Mouse (Mus musculus): ENCODE data around the gene Ehf.

The Ehf gene

DNA sequence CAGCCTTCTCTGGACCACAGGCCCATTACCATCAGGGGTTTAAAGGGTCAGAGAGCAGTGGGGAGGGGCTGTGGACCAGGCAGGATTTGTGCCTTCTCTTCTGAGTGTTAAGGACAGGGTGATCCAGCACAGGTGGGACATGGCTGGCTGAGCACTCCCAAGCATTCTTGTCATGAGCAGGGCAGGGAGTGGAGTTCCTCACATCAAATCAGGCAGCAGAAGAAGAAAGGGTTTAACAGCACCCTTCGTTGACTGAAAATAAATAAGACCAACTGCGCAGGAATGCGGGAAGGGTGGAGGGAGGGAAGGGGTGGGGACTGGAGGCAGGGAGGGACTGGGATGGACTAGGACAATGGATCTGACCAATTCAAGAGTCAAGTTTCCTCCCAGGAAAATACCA is 8.6 kb downstream of the Ehf start:
- DNase-seq (ENCODE audit: low spot score in 2 of 2), result no peak

DNA sequence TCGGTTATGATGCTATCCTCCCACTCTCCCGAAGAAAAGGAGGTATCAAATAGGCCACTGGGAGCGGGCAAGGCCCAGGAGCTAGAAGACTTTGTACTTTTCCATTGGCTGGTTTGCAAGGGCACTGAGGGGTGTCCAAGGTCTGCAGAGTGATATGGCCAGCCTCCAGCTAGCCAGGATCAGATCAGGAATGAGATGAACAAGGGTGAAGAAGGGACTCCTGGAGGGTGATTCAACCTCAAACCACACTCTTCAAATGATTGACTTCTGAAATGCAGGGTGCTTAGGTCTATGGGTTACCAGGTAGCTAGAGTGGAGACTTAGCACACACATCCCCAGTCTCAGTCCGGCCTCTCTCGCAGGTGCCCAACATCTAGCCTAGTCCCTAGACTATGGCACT is 9.3 kb downstream of the Ehf start:
- DNase-seq (ENCODE audit: low spot score in 2 of 2), result no peak

DNA sequence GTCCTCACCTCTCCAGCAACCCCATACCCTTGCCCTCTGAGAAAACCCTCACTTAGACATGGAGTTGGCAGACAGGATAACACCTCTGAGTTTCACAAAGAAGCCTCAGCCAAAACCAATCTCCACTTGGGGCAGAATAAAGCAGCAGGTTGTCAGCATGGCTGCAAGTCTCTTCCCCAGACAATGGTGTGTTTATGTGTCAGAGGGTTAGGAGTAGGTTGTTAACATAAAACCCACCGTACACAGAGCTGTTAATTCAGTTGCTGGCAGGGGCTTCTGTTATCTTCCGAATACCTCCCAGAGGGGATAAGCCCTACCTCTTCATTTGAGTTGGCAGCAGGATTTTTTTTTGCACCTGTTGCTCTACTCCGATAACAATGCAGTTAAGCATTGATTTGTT is 9.9 kb downstream of the Ehf start:
- DNase-seq (ENCODE audit: low spot score in 2 of 2), result no peak

GRCm38 (mm10) chr2:103290705-103291269 is 12.3 kb downstream of the Ehf start:
- DNase-seq (ENCODE audit: low spot score in 2 of 2), result no peak

GRCm38 (mm10) chr2:103290167-103290566 is 12.9 kb downstream of the Ehf start:
- no peak for DNase-seq (ENCODE audit: low spot score in 2 of 2)

- DNase-seq (ENCODE audit: low spot score in 2 of 2), result no peak
Observed at GRCm38 (mm10) chr2:103289407-103289950, 13.6 kb downstream of the Ehf start.

- DNase-seq (ENCODE audit: low spot score in 2 of 2), result no peak
Observed at GRCm38 (mm10) chr2:103287716-103288115, 15.4 kb downstream of the Ehf start.

DNA sequence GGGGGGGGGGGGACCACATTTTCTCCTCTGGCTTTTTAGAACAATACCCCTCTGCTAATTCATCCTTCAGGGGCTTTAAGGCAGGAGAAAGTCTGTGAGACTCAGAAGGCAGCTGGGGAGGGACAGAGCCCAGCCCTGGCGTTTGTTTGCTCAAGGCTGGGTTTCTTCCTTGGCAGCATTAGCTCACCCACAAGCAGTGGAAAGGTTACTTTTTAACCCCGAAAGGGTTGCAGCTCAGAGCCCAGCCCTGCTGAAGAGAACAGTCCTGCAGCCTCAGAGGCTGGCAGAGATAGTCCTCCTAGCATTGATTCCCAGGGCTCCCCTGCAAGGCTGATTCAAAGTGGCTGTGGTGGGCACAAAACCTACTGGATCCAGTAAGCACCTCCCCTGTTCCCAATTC is 17.5 kb downstream of the Ehf start:
- no peak for DNase-seq (ENCODE audit: low spot score in 2 of 2)

DNA sequence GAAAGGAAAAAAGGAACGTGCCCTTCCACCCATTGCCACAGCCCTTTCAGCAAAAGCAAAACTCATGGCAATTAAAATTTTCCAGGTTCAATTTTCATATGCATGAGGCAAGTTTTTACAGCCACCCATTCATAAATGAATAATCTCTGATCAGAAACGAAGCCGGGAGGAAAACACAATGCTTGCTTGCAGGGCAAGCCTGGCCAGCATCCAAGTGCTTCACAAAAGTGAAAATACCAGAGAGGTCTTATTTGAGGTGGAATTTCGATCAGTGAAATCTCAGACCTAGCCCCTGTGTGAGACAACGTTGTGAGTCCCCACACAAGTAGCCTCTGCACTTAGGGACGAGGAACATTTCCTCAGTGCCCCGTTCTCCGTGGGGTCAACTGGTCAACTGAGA is 19.3 kb downstream of the Ehf start:
- DNase-seq (ENCODE audit: low spot score in 2 of 2), result no peak

- DNase-seq (ENCODE audit: low spot score in 2 of 2), result no peak
Observed at GRCm38 (mm10) chr2:103282184-103282750, 20.8 kb downstream of the Ehf start.

- DNase-seq (ENCODE audit: low spot score in 2 of 2), result no peak
Observed at GRCm38 (mm10) chr2:103279927-103280326, 23.2 kb downstream of the Ehf start.

GRCm38 (mm10) chr2:103278476-103278875 is 24.6 kb downstream of the Ehf start:
- no peak for DNase-seq (ENCODE audit: low spot score in 2 of 2)

DNA sequence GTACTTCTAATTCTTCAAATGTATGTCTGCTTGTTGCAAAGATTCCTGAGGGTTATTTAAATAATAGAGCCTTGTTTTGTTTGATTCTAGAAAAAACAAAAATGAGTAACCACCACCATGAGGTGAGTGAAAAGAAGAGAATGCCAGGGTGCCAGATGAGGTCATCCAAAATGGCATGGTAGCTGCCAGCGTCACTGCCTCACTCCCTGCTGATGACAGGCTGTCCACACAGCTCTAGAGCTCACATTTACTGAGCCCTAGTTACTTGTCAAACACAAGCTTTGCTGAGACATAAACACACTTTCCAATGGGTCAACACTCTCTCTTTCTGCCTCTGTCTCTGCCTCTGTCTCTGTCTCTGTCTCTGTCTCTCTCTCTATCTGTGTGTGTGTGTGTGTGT is 25.3 kb downstream of the Ehf start:
- DNase-seq (ENCODE audit: low spot score in 2 of 2), result no peak

DNA sequence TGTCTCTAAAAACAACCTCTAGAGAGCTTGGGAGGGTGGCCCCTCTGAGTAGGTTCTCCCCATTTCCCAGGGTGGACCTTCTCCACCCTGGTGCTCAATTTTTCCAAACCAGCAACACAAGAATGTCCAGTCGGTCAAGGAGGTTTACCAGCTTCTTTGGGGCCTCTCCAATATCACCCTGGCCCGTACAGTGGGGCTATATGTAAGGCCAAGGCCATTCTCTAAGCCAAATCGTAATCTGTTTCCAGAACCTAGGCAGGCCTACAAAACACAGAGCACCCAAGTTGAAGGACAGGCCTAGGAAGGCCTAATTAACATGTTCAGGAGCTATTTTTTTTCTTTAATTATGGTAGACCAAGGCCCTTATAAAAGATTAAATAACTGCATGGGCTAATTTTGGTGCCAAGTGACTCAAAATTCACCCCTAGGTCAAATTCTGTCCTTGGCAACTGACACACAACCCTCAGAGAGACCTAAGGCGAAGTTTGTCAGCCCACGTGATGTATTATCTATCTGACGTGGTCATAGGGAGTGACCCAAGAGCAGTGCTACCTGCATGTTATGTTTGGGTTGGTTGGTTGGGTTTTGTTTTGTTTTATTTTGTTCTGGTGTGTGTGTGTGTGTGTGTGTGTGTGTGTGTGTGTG is 27.6 kb downstream of the Ehf start:
- no peak for DNase-seq (ENCODE audit: low spot score in 2 of 2)

- DNase-seq (ENCODE audit: low spot score in 2 of 2), result no peak
Observed at GRCm38 (mm10) chr2:103274803-103275202, 28.3 kb downstream of the Ehf start.

- DNase-seq (ENCODE audit: low spot score in 2 of 2), result no peak
Observed at GRCm38 (mm10) chr2:103274270-103274669, 28.8 kb downstream of the Ehf start.

DNA sequence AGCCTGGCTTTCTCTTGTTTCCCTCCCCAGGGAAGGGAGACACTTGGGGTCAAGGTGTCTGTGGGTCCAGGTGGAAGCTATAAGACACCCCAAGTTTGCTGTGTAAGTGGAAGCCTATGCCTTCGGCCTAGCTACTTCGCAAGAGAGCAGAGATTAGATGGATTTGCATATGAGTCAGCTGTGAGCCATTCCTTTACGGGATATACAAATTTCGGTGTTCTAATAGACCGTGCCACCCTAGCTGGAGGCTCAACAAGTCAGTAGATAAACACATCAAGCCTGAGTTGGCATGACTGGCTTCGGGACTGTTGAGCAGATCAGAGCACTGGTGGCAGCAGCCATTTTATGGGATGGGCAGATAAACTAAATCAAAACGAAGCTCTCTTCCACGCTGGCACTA is 31.6 kb downstream of the Ehf start:
- no peak for DNase-seq (ENCODE audit: low spot score in 2 of 2)

DNA sequence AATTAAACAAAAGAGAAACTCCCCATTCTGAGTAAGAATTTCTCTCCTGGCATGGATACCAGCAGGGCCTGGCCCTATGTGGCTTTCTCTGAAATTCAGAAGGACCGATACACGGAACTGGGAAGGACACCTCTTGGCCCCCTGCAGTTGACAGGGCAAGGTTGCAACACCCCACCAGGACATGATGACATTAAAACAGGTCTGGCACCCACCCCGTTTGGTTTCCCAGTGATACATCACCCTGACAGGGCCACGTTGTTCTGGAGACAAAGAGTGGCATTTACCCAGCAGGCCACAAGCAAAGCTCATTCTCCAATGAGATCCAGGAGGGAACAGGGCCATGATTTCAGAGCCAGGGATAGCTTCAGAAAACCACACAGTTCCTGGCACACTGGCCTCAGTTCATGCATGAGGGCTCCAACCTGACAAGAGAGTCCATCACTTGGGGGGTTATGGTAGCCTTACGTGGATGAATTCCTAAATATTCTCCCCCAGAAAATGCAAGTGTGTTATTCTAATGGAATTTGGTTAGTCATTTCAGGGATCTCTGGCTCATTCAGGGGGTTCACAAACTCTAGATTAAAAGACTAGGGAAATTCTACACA is 32.4 kb downstream of the Ehf start:
- DNase-seq (ENCODE audit: low spot score in 2 of 2), result no peak

DNA sequence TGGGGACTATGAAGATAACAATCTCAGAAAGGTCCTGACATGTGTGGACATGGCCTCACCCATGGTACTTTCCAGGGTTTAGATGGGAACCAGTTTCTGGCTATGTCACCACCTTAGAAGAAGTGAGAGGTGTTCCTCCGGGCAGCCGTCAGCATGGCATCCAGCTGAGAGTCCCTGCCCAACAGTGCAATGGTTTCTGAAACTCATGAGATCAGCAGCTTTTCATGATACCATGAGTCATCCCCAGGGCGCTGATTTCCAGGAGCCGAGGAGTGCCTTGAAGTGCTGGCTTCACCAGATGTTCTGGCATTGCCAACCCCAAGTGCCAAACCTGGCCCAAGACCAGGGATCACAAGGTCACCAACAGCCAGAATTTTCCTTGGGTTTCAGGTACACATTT is 64.0 kb downstream of the Ehf start:
- no peak for DNase-seq (ENCODE audit: low spot score in 2 of 2)

DNA sequence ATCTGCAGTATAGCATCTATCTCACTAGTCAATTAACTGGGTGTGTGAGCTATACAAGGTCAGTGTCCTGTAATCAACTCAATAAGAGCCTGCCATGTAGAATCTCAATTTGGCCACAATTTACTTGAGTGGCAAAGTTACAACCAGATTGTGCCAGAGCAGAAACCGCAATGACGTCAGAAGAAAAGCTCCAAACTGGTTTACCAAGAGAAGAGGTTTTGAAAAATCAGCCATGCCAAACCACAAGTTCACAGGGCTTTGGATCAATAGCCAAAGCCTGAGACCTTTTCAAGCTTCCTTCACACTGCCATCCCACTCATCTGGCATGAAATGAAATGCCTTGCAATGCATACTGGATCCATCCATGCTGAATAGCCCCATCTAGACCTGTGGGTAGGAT is 76.3 kb downstream of the Ehf start:
- no peak for DNase-seq (ENCODE audit: low spot score in 2 of 2)

- DNase-seq (ENCODE audit: low spot score in 2 of 2), result no peak
Observed at GRCm38 (mm10) chr2:103220871-103221270, 82.2 kb downstream of the Ehf start.

DNA sequence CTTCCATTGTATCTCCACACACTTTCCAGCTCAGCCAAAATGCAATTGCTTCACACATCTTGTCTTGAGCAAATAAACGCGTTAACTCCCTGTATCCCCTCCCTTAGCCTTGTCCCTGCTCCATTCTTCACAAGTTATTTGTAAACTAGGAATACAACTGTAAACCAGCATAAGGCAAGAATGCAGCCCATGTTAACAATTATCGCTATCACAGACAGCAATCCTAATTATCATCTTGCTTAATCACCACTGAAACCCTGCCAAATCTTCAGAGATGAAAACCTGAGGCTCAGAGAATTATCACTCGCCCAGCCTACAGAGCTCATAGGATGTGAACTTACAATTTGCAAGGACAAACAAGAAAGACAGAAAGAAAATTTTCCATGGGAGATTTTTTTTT is 84.8 kb downstream of the Ehf start:
- no peak for DNase-seq (ENCODE audit: low spot score in 2 of 2)

GRCm38 (mm10) chr2:103215801-103216200 is 87.3 kb downstream of the Ehf start:
- DNase-seq (ENCODE audit: low spot score in 2 of 2), result no peak
